Mouse (Mus musculus) heart, postnatal 0 days (tissue): Measurements from ENCODE around the gene Acot12.

Source experiments
- CTCF ChIP-seq: IDR thresholded peaks from 2 replicates; pipeline ENCODE4 v1.5.1; 2016; ENCODE audit warnings: antibody characterized with exemption, control low read depth, low read depth
- EP300 ChIP-seq: IDR thresholded peaks from 2 replicates; pipeline ENCODE4 v1.6.1; 2016; ENCODE audit warnings: antibody characterized with exemption, low read depth

- TF ChIP-seq CTCF: no peak
- TF ChIP-seq EP300: no peak
Measured at GRCm38 (mm10) chr13:91826066-91826465, 84.8 kb downstream of the Acot12 start.
